Mouse (Mus musculus): ENCODE results near the gene Metap2.

- TF ChIP-seq POLR2A (IDR thresholded peaks at IDR 0.05; ENCODE audit: insufficient read depth, low read depth, low read length) (no peak), CTCF (IDR thresholded peaks at IDR 0.05) (no peak), EP300 (IDR thresholded peaks at IDR 0.05; ENCODE audit: insufficient read depth, low read depth, low read length) (no peak)
Measured at GRCm38 (mm10) chr10:93944241-93944640, 47.3 kb upstream of the Metap2 start.

All from heart, adult 2 months (tissue).